Mouse (Mus musculus) embryonic fibroblast, embryonic 13.5 days (primary cell): Measurements from ENCODE around the gene Atn1.

Experiments used
- CTCF ChIP-seq: IDR thresholded peaks from 2 replicates; pipeline ENCODE4 v1.5.1; 2011; ENCODE audit warnings: mild to moderate bottlenecking, control low read depth, low read length, moderate library complexity, borderline replicate concordance; ENCODE audit not compliant: insufficient read depth
- POLR2A ChIP-seq: IDR thresholded peaks from 2 replicates; pipeline ENCODE4 v1.6.1; 2011; ENCODE audit warnings: low read depth, mild to moderate bottlenecking, control low read depth, low read length, moderate library complexity

DNA sequence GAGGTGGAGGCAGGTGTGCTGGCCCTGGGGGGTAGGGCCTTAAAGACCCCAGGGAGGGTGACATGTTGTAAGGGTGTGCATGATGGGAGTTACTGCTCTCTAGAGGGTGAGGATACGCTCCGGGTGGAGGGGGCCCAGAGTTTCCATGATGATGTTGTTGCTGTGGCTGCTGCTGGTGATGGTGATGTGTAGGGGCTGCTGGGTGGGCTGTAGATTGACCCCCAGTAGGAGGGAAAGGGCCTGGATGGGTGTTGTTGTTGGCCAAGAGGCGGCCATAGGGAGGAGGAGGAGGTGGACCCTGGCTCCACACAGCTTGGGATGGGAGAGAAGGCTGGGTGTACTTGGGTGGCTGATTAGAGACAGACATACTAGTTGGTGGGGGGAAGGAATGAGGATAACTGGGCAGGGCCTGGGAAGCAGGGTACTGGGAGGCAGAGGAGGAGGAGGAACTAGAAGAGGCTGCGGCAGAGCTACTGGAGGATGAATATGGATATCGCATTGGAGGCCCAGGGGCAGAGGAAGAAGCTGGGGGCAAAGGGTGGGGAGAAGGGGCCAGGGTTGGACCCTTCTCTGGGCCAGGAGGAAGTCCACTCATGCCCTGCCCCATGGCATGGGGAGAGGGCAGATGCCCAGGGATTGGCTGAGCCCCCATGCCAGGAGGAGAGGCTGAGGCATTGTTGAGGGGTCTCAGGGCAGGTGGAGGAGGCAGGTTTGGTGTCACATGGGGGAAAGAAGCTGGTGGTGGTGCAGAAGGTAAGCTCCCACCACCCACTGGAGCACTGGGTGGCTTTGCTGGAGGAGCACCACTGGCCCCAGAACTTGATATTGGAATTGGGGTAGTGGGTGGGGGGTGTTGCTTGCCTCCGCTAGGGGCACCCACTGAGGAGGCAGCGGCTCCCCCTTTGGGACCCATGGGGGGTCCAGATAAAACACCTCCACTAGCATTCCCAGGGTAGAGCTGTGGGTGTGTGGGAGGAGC is 9.4 kb downstream of the Atn1 start:
- no peak for TF ChIP-seq POLR2A
- no peak for TF ChIP-seq CTCF
